Mouse (Mus musculus) embryonic fibroblast, embryonic 13.5 days (primary cell): ENCODE results near the gene Dgke.

Experiments
- CTCF ChIP-seq: IDR thresholded peaks from 2 replicates; pipeline ENCODE4 v1.5.1; 2011; ENCODE audit warnings: mild to moderate bottlenecking, control low read depth, low read length, moderate library complexity, borderline replicate concordance; ENCODE audit not compliant: insufficient read depth
- POLR2A ChIP-seq: IDR thresholded peaks from 2 replicates; pipeline ENCODE4 v1.6.1; 2011; ENCODE audit warnings: low read depth, mild to moderate bottlenecking, control low read depth, low read length, moderate library complexity

- TF ChIP-seq CTCF (no peak), POLR2A (no peak)
Measured at GRCm38 (mm10) chr11:89007582-89007981, 59.1 kb downstream of the Dgke start.
